12 mouse cellular contexts compared by ENCODE assay signal in the genomic region with DNA sequence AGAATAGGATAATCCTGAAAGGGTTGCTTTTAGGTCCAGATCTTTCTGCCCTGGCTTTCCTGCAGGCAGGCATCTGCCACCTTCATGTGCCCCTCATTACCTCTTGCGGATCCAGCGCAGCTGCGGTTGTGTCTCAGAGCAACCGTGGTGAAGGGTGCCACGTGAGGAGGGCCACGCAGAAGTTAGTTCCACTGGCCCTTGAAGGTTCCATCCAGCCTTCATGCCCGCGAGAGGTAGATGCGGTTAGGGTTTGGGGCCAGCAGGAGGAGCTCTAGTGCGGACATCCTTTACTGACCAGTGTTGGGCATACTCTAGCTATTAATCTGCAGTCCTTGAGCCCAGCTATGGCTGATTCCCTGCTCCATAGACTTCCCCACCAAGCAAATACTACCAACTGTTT. TPM values are rescaled to one million over a fixed set of nuclear protein-coding genes. Genes with fewer than 3 reads are reported as not detected.
DNase-seq lines count a peak whose midpoint lies in the region; ATAC-seq and TF ChIP-seq lines count a peak whose summit lies in the region.
"Had no signal": no experiment of that assay in that cellular context is flagged by ENCODE, and none has a peak within 500 bp of the region (broad histone marks: within the 10 kb centered on the region; RNA-seq: fewer than 3 reads in every experiment).

TSS of gene 1700025F22Rik (minus strand) at position 149 of the 400 bp plus-strand sequence.

- TF ChIP-seq POLR2A in brain, embryonic 14.5 days (IDR thresholded peaks at IDR 0.05; ENCODE audit: borderline replicate concordance, extremely low read depth, insufficient read depth, insufficient read length, poor library complexity, severe bottlenecking) = no peak

- DNase-seq in CD4-positive, CD25-positive, alpha-beta regulatory T cell, adult 2 months (ENCODE audit: low read depth, low spot score) = peak; percentile 57
- peak; percentile 2 for DNase-seq in 3134 (ENCODE audit: extremely low read depth, insufficient read length, low spot score)
- no peak for DNase-seq in brain, embryonic 14.5 days (ENCODE audit: low read depth)
- DNase-seq in monocyte, adult 2 months (ENCODE audit: low read depth in 1 of 2, low spot score in 2 of 2) = peak; percentile 4 to 47
- no peak for DNase-seq in right cerebral cortex, postnatal 10 days (ENCODE audit: low spot score in 2 of 2)
- DNase-seq in cerebellum, postnatal 14 days = no peak
- no peak for DNase-seq in right cerebral cortex, postnatal 4 days

- TF ChIP-seq CTCF in brain, embryonic 14.5 days (IDR thresholded peaks at IDR 0.05; ENCODE audit: borderline replicate concordance, extremely low read depth, insufficient read depth, insufficient read length) = peak; percentile 21; the same call in 1 of the 2 replicates

- ATAC-seq in CD4-positive, CD25-positive, alpha-beta regulatory T cell, adult 4 months = no peak

RNA-seq across cellular contexts. Expression of gene 1700025F22Rik, which starts in this region (rescaled TPM):
- not detected for polyA plus RNA-seq in CD4-positive, CD25-positive, alpha-beta regulatory T cell, adult 4 months (2017; shearing (Covaris generic))
- polyA plus RNA-seq in brain, embryonic 14.5 days (2012; rRNA removed) = not detected in 2 replicates
- polyA plus RNA-seq: C2C12; embryonic facial prominence, embryonic 12.5 days; kidney, postnatal 0 days; midbrain, embryonic 12.5 days had no signal

Comparison
In these comparisons a context has a peak if more than half of its experiments do, and no peak if none do; other contexts are left out.
1. DNase-seq: peak in CD4-positive, CD25-positive, alpha-beta regulatory T cell, adult 2 months (single experiment), 3134 (single experiment) and monocyte, adult 2 months (2 of 2); none in brain, embryonic 14.5 days (single experiment), right cerebral cortex, postnatal 10 days (0 of 2), cerebellum, postnatal 14 days (0 of 2) and right cerebral cortex, postnatal 4 days (single experiment).